Mouse (Mus musculus) right cerebral cortex, postnatal 14 days (tissue): ENCODE results near the gene Ssc5d.
"Not testable (repeated sequence)": the region's sequence is repeated elsewhere in the genome, so short reads cannot be mapped to it uniquely, and the experiment has no call there.

Source experiments
- DNase-seq: peaks from one replicate; pipeline ENCODE4 v3.0.0; 2022

Gene Ssc5d

DNA sequence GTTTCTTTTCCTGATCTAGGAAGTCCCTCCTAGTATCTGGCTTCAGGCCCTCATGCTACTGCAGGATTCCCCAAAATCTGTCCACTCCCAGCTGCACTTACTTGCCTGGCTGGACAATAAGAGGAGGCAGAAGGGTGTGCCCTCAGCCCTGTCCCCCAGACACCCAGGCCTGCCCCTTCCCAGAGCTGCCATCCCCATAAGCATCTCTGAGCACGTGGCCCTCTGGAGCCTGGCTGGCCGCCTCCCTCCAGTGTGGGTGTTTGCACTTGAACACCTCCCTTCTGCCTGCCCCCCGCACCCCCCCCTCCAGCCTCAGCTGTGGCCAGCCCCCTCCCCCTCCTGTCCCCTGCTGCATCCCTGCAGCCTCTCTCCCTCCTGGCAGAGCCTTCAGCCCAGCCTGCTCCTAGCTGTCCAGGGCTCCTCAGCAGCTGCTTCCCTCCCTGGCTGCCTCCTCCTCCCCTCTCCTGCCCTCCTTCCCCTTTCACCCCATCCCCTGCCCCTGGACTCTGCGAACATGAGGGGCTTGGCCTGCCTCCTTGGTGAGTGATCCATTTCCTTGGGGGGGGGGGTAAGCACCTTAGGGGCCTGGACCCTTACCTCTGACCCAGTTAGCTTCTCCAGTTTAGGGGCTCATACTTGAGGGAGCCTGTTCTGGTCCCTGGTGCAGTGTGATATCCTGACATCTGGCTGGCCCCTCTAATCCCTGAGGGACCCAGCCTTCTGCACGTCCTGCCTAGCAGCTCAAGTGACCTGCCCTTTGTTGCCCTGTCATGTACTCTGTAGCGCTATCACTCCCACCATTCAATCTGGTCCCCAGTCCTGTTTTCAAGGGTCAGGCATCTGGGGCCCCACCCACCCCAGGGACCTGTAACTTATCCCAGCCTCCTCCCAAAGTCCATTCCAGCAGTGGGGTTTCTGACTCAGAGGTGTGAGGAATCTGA is at the start of gene Ssc5d:
Ssc5d (plus strand) TSS at position 345 of the 941 bp plus-strand sequence.
- DNase-seq = peak; percentile 38

DNA sequence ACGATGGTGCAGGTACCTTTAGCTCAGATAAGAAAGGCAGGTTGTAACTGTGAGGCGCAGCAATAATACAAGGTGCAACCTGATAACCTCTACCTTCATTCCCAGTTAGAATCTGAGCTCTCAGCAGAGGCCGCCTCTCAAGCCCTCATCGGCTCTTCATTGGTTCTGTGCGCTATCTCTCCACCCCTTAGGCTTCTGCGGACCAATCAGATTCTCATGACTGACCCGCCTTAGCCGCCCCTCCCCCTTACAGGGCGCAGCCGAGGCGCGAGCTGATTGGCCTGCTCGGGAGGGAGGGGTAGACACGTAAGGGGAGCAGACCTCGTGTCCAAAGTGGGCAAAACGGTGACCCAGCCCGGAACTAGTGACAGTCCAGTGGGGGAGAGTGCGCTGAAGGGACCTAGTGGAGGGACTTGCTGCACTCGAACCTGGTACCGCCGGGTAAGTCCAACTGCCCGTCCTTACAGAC is 48.8 kb upstream of the Ssc5d start, which contains the start of gene Isoc2a:
Isoc2a (plus strand) TSS at position 401 of the 469 bp plus-strand sequence.
- DNase-seq = peak; percentile 78

DNA sequence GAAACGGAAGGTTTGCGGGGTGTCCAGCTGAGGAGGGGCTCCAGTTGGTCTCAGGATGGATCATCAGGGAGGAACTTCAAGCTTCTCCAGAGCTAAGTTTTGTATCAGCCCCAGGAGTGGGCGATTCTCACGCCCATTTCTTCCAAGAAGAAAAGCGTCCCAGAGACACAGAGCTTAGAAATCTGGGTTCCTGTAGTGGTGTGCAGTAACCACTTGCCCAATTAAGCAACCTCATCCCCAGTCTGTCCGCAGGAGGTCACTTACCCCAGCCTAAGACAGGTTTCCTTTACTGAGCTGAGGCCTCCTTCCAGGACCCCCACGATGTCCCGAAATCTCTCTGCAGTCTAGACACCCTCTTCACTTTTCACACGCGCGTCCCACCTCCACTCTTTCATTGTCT is 48.4 kb upstream of the Ssc5d start:
- DNase-seq = no peak

DNA sequence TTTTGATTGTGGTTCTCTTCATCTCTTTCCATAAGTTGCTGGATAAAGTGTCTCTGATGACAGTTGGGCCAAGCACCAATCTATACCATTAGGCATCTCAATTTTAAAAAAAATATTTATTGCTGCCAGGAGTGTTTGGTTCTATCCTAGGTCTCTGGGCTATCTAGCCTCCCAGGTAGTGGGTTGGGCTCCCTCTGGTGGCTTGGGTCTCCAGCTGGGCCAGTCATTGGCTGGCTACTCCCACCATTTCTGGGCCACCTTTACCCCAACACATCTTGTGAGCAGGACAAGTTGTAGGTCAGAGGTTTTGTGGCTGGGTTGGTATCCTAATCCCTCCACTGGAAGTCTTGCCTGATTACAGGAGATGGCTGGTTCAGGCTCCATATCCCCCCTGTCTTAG is 47.4 kb upstream of the Ssc5d start:
- DNase-seq = no peak

DNA sequence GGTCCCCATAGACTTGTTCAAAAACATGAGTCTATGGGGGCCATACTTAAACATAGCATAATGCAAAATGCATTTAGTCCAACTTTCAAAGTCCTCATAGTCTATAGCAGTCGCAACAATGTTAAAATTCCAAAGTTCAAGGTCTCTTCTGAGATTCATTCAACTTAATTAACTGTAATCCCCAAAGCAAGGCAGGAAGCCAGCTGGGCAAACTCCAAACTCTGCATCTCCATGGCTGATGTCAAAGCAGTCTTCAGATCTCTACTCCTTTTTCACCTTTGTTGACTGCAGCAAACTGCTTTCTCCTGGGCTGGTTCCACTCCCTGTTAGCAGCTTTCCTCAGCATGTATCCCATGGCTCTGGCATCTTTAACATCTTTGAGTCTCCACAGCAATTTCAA is 46.5 kb upstream of the Ssc5d start:
- not testable (repeated sequence) for DNase-seq

DNA sequence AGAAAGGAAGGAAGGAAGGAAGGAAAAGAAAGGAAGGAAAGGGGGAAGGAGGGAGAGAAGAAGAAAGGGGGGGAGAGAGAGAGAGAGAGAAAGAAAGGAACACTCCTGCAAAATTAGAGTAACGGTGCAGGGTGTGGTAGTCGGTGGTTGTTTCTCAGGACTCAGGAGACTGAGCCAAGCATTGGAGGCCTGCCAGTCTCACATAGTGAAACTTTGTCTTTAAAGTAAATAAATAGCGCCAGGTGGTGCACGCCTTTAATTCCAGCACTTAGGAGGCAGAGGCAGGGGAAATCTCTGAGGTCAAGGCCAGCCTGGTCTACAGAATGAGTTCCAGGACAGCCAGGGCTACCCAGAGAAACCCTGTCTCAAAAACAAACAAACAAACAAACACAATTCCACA is 38.9 kb upstream of the Ssc5d start:
- DNase-seq = no peak

DNA sequence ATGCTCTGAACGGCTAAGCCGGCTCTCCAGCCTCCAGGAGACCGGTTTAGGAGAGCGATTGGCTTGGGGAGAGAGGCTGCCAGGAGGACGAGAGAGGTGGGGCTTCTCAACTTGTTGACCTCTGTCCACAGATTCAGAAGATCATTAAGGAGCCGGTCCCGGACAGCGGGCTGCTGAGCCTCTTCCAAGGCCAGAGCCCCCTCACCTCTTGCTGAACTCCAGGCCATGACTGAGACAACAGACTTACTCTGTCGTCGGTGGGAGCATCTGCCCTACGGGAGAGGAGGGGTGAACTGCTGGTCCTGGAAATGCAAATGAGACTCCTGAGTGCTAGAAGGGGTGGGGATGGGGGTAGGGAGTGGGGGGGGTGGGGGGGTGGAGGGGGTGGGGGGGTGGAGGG is 30.4 kb upstream of the Ssc5d start:
- DNase-seq = no peak

DNA sequence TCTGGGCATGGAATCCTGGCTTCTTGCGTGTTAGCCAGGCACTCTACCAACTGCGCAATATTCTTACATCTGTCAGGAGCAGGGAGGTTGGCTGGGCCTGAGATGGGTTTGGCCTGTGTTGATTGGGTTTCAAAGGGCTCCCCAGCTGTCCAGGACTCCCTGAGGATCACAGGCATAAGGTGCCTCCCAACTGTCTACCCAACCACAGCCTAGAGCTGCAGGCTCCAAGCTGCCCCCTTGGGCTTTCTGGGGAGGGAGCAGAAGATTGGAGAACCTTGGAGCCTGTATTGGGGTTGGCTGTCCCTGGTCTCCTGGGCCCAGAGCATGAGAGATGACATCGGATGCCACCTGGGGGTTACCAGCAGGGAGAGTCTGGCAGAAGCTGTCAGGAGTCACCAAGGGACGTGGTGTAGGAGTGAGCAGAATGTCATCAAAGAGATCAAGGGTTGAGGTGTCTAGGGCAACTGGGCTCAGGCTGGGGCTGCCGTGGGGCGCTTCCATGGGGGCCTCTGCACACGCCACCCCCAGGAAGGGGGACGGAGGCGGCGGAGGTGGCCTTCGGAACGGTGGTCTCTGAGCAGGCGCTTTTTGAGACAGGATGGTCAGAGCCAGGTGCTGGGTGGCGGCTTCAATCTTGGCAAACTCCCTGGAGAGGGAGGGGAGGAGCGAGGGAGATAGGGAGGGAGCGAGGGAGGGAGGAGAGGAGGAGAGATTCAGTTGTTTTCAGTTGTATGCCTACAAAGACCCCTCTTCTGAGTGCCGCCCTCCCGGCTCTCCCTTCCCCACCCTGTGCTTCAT is 26.5 kb upstream of the Ssc5d start:
- DNase-seq = no peak

DNA sequence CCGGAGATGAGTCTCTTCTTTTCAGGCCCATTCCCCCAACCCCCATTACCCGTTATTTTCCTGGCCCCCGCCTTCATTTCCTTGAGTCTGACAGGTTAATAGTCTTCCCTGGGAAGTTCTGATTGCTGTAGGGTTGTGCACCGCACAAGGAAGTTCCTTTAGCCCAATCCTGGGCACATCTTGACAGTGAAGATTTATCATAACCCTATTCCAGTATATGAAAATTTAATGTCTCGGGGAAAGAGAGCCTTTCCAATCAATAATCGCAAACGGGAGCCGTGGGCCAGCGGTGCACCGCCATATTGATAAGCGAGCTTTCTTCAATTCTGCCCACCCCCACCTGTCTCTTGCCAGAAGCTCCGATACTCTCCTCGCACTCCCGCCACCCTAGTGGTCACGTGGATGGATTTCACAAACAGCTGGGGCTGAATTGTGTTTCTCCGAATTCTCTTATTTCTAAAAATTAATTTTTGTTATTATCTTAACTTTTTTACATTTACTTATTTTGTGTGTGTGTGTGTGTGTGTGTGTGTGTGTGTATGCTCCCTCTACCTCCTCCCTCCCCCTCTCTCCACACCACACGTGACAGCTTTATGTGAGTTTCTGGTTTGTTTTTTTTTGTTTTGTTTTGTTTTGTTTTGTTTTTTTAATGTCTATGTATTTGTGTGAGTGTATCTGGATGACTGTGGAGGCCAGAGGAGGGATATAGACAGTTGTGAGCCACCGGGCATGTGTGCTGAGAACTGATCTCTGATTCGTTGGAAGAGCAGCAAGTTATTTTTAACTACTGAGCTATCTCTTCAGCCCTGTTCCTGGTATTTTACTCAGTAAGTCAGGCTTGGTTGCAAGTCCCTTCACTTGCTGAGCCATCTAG is 25.7 kb upstream of the Ssc5d start:
- DNase-seq = no peak

DNA sequence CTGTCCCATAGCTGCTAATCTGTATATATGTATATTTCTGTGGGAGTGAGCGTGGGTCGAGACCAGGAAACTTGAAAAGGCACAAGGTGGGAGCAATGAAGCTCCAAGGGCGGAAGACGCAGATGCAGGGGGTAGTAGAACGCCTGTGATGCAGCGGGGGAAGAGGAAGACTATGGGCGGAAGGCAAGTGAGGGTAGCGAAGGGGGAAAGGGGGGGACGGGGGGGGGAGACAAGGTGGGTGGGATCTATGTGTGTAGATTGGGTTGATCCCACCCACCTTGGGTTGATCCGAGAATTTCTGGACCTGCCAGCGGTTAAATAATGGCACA is 25.1 kb upstream of the Ssc5d start:
- no peak for DNase-seq

DNA sequence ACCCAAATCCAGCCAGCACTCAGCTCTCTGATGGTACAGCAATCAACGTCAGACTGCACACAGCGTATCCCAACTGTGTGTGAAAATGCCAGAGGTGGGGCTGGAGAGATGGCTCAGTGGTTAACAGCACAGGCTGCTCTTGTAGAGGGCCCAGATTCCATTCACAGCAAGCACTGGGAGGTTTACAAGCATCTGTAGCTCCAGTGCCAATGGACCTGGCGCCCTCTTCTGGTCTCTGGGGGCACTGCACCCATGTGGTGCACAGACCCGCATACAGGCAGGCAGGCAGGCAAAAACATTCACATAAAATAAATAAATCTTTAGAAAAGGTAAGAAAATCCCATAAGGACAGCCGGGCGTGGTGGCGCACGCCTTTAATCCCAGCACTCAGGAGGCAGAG is 24.4 kb upstream of the Ssc5d start:
- peak; percentile 51 for DNase-seq

DNA sequence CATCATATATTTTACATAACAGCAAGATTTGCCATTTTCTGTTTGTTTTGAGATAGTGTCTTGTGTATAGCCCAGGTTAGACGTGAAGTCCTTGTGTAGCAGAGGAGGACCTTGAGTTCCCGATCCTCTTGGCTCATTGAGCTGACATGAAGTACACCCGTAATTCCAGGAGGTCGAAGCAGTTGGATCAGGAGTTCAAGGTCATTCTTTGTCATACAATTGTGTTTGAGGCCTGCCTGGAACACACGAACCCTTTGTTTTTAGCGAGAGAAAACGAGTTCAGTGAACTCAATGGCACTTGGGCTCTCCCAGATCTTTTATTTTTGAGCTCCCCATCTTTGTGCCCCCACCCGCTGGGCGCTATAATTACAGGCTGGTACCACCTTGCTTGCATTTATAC is 23.2 kb upstream of the Ssc5d start:
- no peak for DNase-seq

DNA sequence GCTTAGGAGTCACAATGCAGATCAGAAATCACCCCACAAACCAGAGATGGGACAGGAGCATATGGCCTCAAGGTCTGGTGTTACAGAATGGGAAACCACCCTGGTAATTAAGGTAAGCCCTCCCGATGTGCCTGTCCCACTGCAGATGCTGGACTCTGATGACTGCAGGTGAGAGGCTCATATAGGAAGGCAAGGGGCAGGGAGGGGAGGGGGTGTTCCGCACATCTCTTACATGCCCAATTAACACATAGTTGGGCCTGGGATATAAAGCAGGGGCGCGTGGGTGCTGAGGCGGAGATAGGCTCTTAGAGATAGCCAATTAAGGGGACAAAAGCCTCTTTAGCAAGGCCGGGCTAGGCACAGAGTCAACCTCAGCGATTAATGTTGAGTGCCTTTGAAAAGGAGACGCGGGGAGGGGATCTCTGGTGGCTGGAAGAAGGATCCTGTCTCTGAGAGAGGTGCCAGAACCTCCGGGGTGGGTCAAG is 19.1 kb upstream of the Ssc5d start, which contains the start of gene Gm36210:
Gm36210 (minus strand) TSS at position 51 of the 485 bp plus-strand sequence.
- DNase-seq = no peak

DNA sequence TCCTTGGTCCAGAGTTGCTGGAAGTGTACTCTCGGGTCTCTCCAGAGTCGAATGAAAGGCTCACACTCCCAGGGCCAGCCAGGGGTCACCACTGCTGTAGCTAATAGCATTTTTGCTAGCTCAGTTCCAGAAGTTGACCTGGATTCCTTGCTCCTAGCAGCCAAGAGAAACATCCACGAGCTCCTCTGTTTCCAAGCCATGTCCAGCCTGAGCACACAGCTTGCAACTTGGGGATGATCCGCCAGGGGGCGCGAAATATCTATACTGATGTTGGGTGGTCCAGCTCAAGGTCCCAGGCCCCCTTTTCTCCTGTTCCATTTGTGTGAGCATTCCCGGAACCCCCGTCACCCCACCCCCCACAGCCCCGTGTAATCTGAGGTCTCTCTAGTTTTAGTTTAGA is 14.0 kb upstream of the Ssc5d start:
- peak; percentile 77 for DNase-seq

DNA sequence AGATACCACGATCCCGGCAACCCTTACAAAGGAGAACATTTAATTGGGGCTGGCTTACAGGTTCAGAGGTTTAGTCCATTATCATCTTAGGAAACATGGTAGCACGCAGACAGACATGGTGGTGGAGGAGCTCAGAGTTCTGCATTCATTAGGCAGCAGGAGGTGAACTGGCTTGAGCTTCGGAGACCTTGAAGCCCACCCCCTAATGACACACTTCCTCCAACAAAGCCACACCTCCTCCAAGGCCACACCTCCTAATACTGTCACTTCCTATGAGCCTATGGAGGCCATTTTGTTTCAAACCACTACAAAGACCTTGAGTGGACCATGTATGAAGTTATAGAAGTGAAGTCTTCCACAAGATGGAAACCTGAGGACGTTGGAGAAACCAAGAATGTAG is 13.3 kb upstream of the Ssc5d start:
- no peak for DNase-seq

DNA sequence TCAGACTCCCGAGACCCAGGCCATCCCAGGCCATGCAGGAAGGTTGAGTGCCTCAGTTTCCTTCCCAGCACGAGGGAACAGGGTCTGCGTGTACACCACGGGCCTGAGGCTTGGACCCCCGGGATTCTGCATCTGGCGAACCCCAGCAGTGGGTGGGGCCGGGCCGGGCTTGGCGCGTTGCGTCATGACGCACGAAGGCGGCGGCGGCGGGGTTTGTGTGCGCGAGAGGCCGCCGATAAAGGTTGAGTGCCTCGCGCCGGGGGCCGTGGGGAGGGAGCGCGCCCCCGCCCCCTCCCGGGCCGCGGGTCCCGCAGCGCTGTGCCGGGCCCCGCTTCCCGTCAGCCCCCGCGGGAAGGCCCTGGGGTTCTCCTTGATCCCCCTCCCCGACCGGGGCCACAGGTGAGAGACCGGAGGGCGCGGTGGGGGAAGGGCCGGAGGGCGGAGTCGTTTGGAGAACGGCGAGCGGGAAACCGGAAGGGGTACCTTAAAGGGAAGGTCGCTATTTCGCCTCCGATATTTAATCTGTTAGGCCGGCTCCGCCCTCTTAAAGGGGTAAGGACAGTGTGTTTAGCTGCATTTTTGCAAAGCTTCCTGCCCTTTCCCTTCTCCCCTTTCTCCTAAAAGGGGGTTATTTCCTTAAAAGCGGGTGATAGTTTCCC is 10.4 kb upstream of the Ssc5d start, which contains the start of gene Zfp628:
Zfp628 (plus strand) TSS at position 211 of the 659 bp plus-strand sequence.
- DNase-seq = peak; percentile 94

DNA sequence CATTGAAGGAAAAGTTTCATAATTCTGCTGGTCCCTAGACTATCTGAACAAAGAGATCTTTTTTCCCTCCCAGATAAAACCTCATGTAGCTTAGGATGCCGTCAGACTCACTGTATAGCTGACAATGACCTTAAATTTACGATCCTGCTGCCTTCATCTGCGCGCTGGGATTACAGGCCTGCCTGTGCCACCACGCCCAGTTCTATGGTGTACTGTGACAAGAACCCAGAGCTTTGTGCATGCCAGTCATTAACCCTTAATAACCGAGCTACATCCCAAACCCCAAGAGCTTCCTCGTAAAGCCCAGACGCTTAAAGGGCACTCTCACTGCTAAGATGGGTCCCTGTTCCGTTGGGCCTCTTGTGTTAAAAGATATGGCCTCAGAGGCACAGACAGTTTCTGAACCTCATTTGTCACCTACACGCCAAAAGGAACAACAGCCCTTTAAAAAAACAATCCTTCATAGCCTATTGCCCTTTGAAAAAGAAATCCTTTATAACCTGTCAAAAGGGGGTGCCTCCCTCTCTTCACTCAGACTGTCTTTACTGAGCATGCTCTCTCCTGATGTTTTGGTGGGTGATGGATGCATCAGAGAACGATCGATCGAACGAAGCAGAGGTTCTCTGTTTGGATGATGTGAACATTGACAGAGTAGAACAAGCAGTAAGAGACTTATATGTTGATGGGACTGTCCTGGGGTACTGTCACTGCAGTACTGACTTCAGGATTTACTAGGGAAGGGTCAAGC is 9.7 kb upstream of the Ssc5d start:
- DNase-seq = no peak

DNA sequence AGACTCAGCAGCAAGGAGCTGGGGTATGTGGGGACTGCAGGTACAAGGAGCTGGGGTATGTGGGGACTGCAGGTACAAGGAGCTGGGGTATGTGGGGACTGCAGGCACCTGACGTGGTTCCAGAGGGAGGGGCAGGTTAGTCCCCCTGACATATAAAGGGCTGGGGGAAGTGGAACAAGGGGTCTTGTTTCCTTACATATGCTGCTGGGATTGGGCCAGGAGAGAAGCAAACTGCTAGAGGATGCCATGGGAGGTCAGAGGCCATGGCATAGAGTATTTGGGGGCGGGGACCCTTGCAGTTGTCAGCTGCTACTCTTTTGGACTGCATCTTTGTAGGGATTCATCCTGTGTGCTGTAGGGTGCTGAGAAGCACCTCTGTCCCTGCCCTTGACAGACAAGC is 8.1 kb upstream of the Ssc5d start:
- DNase-seq = no peak

DNA sequence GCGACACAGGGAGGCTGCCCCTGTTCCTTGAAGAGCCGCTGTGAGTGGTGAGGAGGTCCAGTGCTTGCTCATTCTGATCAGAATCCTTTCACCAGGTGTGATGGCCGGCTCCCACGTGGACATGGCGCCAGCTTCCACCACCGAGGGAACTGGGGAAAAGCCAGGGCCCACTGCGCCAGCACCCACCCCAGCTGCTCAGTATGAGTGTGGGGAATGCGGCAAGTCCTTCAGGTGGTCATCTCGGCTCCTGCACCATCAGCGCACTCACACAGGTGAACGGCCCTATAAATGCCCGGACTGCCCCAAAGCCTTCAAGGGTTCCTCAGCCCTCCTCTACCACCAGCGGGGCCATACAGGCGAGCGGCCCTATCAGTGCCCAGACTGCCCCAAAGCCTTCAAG is 6.9 kb upstream of the Ssc5d start:
- DNase-seq = no peak

DNA sequence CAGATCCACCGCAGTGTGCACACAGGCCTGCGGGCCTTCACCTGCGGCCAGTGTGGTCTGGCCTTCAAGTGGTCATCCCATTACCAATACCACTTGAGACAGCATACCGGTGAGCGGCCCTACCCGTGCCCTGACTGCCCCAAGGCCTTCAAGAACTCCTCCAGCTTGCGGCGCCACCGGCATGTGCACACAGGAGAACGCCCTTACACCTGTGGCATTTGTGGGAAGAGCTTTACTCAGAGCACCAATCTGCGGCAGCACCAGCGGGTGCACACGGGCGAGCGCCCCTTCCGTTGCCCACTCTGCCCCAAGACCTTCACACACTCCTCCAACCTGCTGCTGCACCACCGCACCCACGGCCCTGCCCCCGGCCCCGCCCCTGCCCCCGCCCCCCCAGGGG is 6.5 kb upstream of the Ssc5d start:
- no peak for DNase-seq

DNA sequence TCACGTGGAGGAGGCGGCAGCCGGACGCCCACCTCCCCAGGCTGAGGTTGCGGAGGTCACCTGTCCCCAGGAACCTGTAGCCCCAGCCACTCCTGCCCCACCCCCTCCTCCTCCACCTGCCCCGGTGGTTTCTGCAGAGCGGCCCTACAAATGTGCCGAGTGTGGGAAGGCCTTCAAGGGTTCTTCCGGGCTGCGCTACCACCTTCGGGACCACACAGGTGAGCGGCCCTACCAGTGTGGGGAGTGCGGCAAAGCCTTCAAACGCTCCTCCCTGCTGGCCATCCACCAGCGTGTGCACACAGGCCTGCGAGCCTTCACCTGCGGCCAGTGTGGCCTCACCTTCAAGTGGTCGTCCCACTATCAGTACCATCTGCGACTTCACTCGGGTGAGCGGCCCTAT is 5.6 kb upstream of the Ssc5d start:
- no peak for DNase-seq
